Mouse (Mus musculus): ENCODE results near the gene Taf11. TPM values are rescaled to one million over a fixed set of nuclear protein-coding genes. Genes with fewer than 3 reads are reported as not detected.

The Taf11 gene
- total RNA-seq, 2 experiments from 2014 or later: 14.0 to 19.1 TPM

DNA sequence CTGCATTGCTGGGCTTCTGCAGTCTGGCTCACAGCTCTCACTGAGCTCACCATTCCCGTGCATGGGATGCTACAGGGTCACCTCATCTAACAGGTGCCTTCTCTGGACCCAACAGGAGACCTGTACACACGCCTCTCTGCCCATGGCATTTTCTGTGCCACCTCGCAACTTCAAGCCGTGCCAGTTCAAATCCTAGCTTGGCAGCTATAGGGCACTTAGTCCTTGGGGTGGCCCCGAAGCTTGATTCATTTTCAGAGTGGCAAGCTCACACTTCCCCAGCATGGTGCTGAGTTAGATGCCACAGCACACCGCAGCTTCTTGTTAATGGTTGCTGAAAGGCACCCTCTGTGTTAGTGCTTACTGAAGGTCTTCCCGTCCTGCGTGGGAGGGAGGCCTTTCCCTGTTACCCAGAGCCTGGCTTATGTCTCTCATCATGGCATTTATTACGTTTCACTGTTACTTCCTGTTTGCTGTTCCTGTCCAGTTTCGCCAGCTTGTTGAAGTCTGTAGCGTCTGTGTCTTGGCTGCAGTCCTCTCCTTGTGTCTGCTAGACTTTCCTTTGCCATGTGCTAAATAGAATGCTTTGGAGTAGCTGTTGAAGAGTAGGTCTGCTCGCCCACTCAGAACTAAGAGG is 28.6 kb upstream of the Taf11 start:
- peak overlapping the region; percentile 61 for H3K27ac ChIP-seq
- DNase-seq: no peak
- intact Hi-C loops (cut with DNase I): no loop called here
- no peak for TF ChIP-seq CTCF (IDR thresholded peaks at IDR 0.05)
- H3K4me3 ChIP-seq: no peak overlapping the region

DNA sequence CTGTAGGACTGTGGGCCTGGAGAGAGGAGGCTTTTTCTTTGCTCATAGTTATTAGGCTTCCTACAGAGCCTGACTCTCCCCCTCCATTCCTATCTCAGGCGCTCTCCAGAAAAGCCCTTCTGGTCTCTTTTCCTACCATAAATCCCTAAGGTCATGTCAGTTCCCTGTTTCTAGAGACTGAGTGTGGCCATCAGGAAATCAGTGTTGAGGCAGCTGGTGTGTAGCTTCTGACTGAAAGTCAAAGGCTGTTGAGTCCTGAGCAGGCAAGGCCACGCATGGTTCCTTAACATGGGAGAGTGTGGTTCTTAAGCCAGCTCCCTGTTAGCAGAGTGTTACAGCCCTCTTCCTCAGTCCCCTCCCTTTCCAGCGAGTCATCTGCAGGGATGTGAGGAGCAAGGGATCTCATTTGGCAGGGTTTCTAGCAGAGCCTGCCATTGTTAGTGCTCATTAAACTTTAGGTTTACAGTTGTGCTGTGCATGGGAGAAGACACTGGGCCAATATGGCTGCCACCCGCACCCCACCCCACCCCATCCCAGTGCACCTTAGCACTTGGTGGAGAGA is 27.5 kb upstream of the Taf11 start:
- H3K27ac ChIP-seq: peak overlapping the region; percentile 61; the same call in 1 of the 2 replicates
- no peak for DNase-seq
- intact Hi-C loops (cut with DNase I): no loop called here

DNA sequence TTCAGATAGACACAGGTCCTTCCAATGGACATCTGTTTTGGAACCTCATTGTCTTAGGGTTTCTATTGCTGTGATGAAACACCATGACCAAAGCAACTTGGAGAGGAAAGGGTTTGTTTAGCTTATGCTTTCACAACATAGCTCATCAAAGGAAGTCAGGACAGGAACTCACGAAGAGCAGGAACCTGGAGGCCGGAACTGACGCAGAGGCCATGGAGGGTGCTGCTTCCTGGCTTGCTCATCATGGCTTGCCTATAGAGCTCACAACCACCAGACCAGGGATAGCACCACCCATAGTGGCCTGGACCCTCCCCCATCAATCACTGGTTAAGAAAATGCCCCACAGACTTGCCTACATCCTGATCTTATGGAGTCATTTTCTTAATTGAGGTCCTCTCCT is 25.4 kb upstream of the Taf11 start:
- DNase-seq: no peak
- no peak for TF ChIP-seq CTCF (IDR thresholded peaks at IDR 0.05)
- Histone ChIP-seq H3K27ac (peak overlapping the region; percentile 69), H3K4me3 (no peak overlapping the region)
- intact Hi-C loops (cut with DNase I): no loop called here

More for the DNA sequence above, 27.5 kb upstream of the Taf11 start:
- TF ChIP-seq CTCF (IDR thresholded peaks at IDR 0.05): no peak
- no peak overlapping the region for H3K4me3 ChIP-seq

DNA sequence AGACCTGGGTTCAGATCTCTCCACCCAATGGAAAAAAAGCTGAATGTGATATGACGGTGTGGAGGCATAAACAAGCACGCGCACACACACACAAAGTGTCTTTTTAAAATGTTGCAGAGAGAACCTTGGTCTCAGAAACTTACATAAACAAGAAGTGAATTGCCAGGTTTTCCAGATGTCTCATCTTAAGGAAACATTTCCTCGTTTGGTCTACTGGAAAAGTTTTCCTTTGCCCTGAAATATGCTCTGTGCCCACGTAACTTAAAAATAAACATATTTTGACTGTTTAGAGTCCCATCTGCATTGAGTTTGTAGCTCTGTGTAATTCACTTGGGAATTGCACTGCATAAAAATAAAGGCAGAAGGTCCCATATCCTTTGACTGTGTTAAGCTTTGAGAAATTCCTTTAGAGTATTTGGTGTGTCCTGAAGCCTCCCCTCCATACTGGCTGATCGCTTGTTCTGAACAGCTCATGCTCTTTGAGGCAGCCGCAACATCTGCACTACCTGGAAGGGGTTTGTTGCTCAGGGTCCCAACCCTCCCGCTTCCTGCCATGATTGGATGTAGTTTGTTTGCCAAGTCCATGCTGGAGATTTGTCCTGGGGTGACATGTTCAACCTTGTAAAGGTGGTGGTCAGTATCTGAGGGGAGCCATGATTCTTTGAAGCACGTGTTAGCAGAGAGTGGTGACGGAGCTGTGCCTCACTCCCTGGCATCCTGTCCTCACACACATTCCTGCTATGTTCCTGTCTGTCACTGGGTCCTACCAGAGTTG is 24.7 kb upstream of the Taf11 start:
- no peak for DNase-seq
- intact Hi-C loops (cut with DNase I): no loop called here
- no peak for TF ChIP-seq CTCF (IDR thresholded peaks at IDR 0.05)
- H3K4me3 ChIP-seq: no peak overlapping the region
- peak overlapping the region; percentile 69 for H3K27ac ChIP-seq

DNA sequence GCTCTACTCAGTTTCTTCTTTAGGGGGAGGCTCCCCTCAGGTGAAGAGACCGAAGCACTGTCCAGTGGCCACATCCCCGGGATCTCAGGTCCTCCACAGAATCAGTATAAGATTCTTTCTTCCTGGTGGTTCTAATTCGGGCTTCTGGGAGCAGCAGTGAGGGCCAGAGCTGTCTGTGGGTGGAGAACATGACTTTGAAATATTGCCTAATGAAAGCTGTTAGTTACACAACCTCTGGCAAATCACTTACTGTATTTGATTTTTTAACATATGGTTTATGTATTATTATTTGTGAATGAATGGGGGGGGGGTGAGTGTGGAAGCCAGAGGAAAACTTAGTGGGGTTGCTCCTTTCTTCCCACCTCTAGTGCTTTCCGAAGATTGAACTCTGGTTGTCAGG is 22.2 kb upstream of the Taf11 start:
- intact Hi-C loops (cut with DNase I): no loop called here
- Histone ChIP-seq H3K4me3 (no peak overlapping the region), H3K27ac (0 out of 2 replicates have a peak overlapping the region, but pooled peaks have one; percentile 3)
- TF ChIP-seq CTCF (IDR thresholded peaks at IDR 0.05): no peak
- DNase-seq: no peak

DNA sequence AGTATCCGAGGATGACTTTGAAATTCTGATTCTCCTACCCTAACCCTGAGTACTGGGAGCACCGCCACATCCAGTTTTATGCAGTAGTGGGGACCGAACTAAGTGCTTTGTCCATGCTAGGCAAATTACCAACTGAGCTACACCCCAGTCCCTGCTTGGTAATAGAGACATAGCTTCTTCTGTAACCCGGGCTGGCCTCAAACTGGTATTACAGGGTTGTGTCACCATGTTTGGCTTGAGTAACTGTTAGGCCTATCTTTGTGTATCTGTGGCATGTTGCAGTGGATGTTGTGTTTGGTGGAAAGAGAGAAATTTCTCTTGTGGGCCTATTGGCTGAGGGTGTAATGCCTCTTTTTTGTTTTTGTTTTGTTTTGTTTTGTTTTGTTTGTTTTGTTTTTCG is 20.6 kb upstream of the Taf11 start:
- Histone ChIP-seq H3K4me3 (no peak overlapping the region), H3K27ac (no peak overlapping the region)
- no peak for DNase-seq
- no peak for TF ChIP-seq CTCF (IDR thresholded peaks at IDR 0.05)
- intact Hi-C loops (cut with DNase I): no loop called here

DNA sequence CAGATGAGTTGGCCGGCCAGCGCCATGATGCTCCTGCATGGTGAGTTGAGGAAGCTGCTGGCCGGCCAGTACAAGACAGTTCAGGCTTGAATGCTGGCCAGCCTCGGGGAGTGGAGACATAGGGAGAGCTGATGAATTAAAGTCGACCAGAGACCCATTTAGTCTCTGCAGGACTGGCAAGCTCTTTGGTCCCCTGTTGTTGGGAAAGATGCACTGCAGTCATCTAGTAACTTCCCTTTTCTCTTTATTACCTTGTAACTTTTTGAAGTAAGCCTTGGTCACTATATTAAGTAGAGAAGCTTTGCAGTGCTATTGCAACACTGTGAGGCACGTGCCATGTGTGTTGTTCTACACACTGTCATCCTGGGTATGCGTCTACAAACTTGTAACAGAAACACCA is 15.9 kb upstream of the Taf11 start:
- TF ChIP-seq CTCF (IDR thresholded peaks at IDR 0.05): no peak
- intact Hi-C loops (cut with DNase I): no loop called here
- DNase-seq: no peak
- no peak overlapping the region for H3K27ac ChIP-seq
- no peak overlapping the region for H3K4me3 ChIP-seq

DNA sequence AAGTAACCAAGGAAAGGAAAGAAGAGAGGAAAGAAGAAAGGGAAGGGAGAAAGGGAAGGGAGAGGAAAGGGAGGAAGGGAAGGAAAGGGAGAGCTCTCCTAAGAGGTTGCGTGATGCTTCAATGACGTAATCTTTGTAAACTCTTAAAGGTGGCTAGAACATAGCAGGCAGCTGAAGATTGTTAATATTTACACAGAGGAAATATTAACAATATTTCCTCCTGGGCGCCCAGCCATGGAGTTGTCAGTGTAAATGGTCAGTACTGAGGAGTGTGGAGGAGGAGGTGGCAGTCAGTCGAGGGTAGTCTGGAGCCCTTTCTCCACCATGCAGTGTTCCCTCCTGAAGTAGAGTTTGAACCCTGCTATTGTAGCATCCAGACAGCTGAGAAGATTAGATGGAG is 15.4 kb upstream of the Taf11 start:
- Histone ChIP-seq H3K27ac (no peak overlapping the region), H3K4me3 (no peak overlapping the region)
- intact Hi-C loops (cut with DNase I): no loop called here
- DNase-seq: no peak
- TF ChIP-seq CTCF (IDR thresholded peaks at IDR 0.05): no peak

DNA sequence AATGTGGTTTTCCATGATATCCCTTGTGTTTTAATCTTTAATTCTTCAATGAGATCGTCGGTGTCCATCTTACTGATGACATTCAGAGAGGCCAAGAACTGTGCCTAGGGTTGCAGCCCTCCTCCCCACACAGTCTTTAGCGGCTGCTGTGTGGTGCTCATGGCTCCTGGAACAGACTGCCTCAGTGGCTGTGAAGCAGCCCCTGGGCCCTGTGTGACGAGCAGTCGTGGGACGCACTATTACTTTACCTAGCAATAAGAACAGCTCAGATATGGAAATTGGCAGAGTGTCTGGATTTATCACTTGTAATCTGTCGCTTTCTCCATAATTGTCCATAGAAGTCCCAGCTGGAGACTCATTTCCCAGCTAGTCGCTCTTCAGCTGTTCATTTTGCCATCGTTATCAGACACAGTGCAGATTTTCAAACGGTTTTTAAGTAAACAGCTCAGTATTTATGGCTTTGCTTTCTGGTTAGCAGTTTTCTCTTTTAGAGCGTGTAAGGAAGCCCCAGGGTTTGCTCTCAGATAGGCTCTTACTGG is 12.6 kb upstream of the Taf11 start:
- no peak for TF ChIP-seq CTCF (IDR thresholded peaks at IDR 0.05)
- H3K4me3 ChIP-seq: no peak overlapping the region

DNA sequence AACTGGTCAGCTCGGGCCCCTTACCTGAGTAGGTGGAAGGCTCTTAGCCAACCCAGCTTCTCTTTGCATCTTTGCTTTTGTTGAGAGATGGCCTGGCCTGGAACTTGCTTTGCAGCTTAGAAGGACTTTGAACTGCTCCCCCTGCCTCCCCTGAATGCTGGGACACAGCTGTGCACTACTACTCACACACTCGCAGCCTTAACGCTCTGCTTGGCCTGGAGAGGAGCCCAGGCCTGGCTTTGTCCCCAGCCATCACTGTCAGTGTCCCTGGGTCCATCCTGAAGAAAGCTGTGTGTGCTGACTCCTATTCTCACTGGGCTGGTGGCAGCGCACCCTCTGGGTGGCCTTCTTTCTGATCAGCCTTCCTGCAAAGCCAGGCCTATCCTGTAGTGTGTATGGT is 11.0 kb upstream of the Taf11 start:
- peak overlapping the region; percentile 38; the same call in 1 of the 2 replicates for H3K27ac ChIP-seq
- H3K4me3 ChIP-seq: no peak overlapping the region
- TF ChIP-seq CTCF (IDR thresholded peaks at IDR 0.05): no peak
- intact Hi-C loops (cut with DNase I): no loop called here
- peak; percentile 60 for DNase-seq

More for the DNA sequence above, 12.6 kb upstream of the Taf11 start:
- H3K27ac ChIP-seq: no peak overlapping the region
- intact Hi-C loops (cut with DNase I): no loop called here
- DNase-seq: no peak

DNA sequence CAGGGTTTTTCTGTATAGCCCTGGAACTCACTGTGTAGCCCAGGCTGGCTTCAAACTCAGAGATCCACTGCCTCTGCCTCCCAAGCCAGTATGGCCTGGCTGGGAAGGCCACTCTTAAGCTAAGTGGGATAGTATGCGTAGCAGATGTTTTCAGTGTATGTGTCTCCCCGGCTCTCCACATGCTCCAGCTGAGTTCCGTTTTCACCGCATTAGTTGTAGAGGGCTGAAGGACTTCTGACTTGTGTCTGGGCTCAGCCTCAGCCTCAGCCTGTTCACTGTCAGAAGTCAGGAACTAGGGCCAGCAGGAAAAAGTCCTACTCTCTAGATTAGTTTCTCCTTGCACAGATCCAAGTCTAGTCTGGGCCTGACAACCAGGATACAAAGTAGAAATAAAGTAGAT is 6.7 kb upstream of the Taf11 start:
- intact Hi-C loops (cut with DNase I): no loop called here
- Histone ChIP-seq H3K4me3 (no peak overlapping the region), H3K27ac (no peak overlapping the region)
- DNase-seq: no peak
- no peak for TF ChIP-seq CTCF (IDR thresholded peaks at IDR 0.05)

DNA sequence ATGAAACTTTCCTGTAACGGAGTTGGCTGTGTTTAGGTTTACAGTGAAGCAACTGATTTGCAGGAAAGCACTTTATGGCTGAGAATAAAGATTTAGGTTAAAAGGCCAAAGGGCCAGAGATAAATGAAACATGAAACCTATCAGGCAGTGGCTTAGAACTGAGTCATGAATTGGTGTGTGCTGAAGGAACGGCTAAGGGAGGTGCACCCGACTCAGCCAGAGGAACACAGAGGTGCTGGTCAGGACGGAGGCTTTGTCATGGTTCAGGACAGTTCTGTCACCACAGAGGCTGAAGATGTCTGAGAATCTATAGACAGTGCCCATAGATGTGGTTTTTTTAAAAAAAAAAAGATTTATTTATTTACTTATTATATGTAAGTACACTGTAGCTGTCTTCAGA is 5.1 kb upstream of the Taf11 start:
- intact Hi-C loops (cut with DNase I): loop anchor here (5.0 kb wide), 1 partner anchor 68 kb away; no protein-coding TSS in a partner anchor
- no peak for TF ChIP-seq CTCF (IDR thresholded peaks at IDR 0.05)
- Histone ChIP-seq H3K4me3 (no peak overlapping the region), H3K27ac (no peak overlapping the region)
- no peak for DNase-seq

DNA sequence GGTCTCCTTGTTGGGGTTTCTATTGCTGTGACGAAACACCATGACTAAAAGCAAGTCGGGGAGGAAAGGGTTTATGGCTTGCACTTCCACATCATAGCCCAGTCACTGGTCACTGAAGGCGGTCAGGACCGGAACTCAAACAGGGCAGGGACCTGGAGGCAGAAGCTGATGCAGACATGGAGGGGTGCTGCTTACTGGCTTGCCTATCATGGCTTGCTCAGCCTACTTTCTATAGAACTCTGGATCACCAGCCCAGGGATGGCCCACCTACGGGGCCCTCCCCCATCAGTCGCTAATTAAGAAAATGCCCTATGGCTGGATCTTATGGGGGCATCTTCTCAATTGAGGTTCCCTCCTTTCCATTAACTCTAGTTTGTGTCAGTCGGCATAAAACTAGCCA is 1.7 kb upstream of the Taf11 start:
- no peak for DNase-seq
- H3K4me3 ChIP-seq: peak overlapping the region; percentile 19; the same call in 1 of the 2 replicates
- no peak for TF ChIP-seq CTCF (IDR thresholded peaks at IDR 0.05)
- no peak overlapping the region for H3K27ac ChIP-seq
- intact Hi-C loops (cut with DNase I): loop anchor here (5.0 kb wide), 1 partner anchor 71 kb away; no protein-coding TSS in a partner anchor
